Mouse (Mus musculus) MEL (cell line): Measurements from ENCODE around the gene Pomt1.

Experiments
- CHD1 ChIP-seq: IDR thresholded peaks from 2 replicates; pipeline ENCODE4 v1.6.1; 2012; ENCODE audit warnings: low read depth, mild to moderate bottlenecking, inconsistent platforms, low read length, improper control_type of control experiment
- CTCF ChIP-seq, 3 experiments: IDR thresholded peaks in 2 of 3; conservative IDR thresholded peaks in 1 of 3; 2 replicates each; pipeline ENCODE4 v1.5.1; 2011 to 2012; ENCODE audit warnings: low read length in 3 of 3, low read depth in 2 of 3, mild to moderate bottlenecking in 2 of 3, improper control_type of control experiment in 1 of 3, inconsistent platforms in 1 of 3, mixed read lengths in 1 of 3, moderate library complexity in 1 of 3; ENCODE audit not compliant: control insufficient read depth in 1 of 3, insufficient read depth in 1 of 3, poor library complexity in 1 of 3, severe bottlenecking in 1 of 3
- E2F4 ChIP-seq: IDR thresholded peaks from 2 replicates; pipeline ENCODE4 v1.6.1; 2011; ENCODE audit warnings: low read depth, low read length, improper control_type of control experiment, borderline replicate concordance
- EP300 ChIP-seq, 2 experiments: IDR thresholded peaks; 2 replicates each; pipeline ENCODE4 v1.6.1; 2011; ENCODE audit warnings: improper control_type of control experiment in 2 of 2, low read length in 2 of 2, low read depth in 1 of 2, mild to moderate bottlenecking in 1 of 2
- GATA1 ChIP-seq: IDR thresholded peaks from 2 replicates; pipeline ENCODE4 v1.6.1; 2011; ENCODE audit warnings: low read depth, low read length, improper control_type of control experiment
- JUND ChIP-seq: IDR thresholded peaks from 2 replicates; pipeline ENCODE4 v1.6.1; 2011; ENCODE audit warnings: low read depth, mild to moderate bottlenecking, improper control_type of control experiment, low read length
- MXI1 ChIP-seq: IDR thresholded peaks from 2 replicates; pipeline ENCODE4 v1.6.1; 2011; ENCODE audit warnings: mild to moderate bottlenecking, low read depth, low read length, improper control_type of control experiment
- NELFE ChIP-seq: IDR thresholded peaks from 2 replicates; pipeline ENCODE4 v1.6.1; 2011; ENCODE audit warnings: low read depth, low read length, improper control_type of control experiment
- POLR2A ChIP-seq, 2 experiments: IDR thresholded peaks; 2 replicates each; pipeline ENCODE4 v1.6.1; 2011 to 2012; ENCODE audit warnings: low read length in 2 of 2, mild to moderate bottlenecking in 2 of 2, control low read depth in 1 of 2, improper control_type of control experiment in 1 of 2, low read depth in 1 of 2, moderate library complexity in 1 of 2; ENCODE audit not compliant: control insufficient read depth in 1 of 2, insufficient read depth in 1 of 2, poor library complexity in 1 of 2
- POLR2AphosphoS2 ChIP-seq: IDR thresholded peaks from 2 replicates; pipeline ENCODE4 v1.6.1; 2011; ENCODE audit warnings: low read length, improper control_type of control experiment
- POLR2AphosphoS5 ChIP-seq: IDR thresholded peaks from 2 replicates; pipeline ENCODE4 v1.6.1; 2012; ENCODE audit warnings: low read depth, borderline replicate concordance, mild to moderate bottlenecking, inconsistent platforms, low read length, moderate library complexity, mixed read lengths
- SIN3A ChIP-seq: IDR thresholded peaks from 2 replicates; pipeline ENCODE4 v1.6.1; 2012; ENCODE audit warnings: low read length, improper control_type of control experiment, inconsistent platforms
- SMC3 ChIP-seq: IDR thresholded peaks from 2 replicates; pipeline ENCODE4 v1.6.1; 2011; ENCODE audit warnings: low read depth, low read length, improper control_type of control experiment
- ZC3H11A ChIP-seq: IDR thresholded peaks from 2 replicates; pipeline ENCODE4 v1.6.1; 2012; ENCODE audit warnings: low read depth, mild to moderate bottlenecking, inconsistent platforms, low read length, improper control_type of control experiment

- no peak for TF ChIP-seq POLR2A (IDR thresholded peaks at IDR 0.05; ENCODE audit: control insufficient read depth in 1 of 2, insufficient read depth in 1 of 2, low read depth in 1 of 2, low read length in 2 of 2, poor library complexity in 1 of 2)
- TF ChIP-seq CTCF (IDR thresholded peaks at IDR 0.05 in 2 of 3, conservative IDR thresholded peaks at IDR 0.05 in 1 of 3; ENCODE audit: control insufficient read depth in 1 of 3, insufficient read depth in 1 of 3, low read depth in 2 of 3, low read length in 3 of 3, poor library complexity in 1 of 3, severe bottlenecking in 1 of 3) = no peak
- no peak for TF ChIP-seq EP300 (IDR thresholded peaks at IDR 0.05; ENCODE audit: low read depth in 1 of 2, low read length in 2 of 2)
- no peak for TF ChIP-seq E2F4
- TF ChIP-seq NELFE = no peak
- no peak for TF ChIP-seq POLR2AphosphoS2
- no peak for TF ChIP-seq ZC3H11A
- no peak for TF ChIP-seq POLR2AphosphoS5
- no peak for TF ChIP-seq JUND
- no peak for TF ChIP-seq SIN3A
- no peak for TF ChIP-seq GATA1
- no peak for TF ChIP-seq SMC3
- no peak for TF ChIP-seq CHD1
- no peak for TF ChIP-seq MXI1
Measured at GRCm38 (mm10) chr2:32218113-32218512, 18.3 kb upstream of the Pomt1 start.
